14 mouse cellular contexts compared by ENCODE assay signal in genomic region chr13:116941280-116942015, GRCm38 (mm10).
DNase-seq lines count a peak whose midpoint lies in the region; ATAC-seq and TF ChIP-seq lines count a peak whose summit lies in the region.
"Had no signal": no experiment of that assay in that cellular context is flagged by ENCODE, and none has a peak within 500 bp of the region (broad histone marks: within the 10 kb centered on the region; RNA-seq: fewer than 3 reads in every experiment).

No protein-coding gene starts in this region.

- no peak overlapping the region for H3K9ac ChIP-seq in forebrain, embryonic 11.5 days (ENCODE audit: low read length)
- no peak overlapping the region for H3K9ac ChIP-seq in forebrain, postnatal 0 days
- no peak overlapping the region for H3K9ac ChIP-seq in midbrain, embryonic 12.5 days (replicated peaks)
- no peak overlapping the region for H3K9ac ChIP-seq in midbrain, postnatal 0 days (replicated peaks; ENCODE audit: low read length, poor library complexity, severe bottlenecking)
- no peak overlapping the region for H3K9ac ChIP-seq in hindbrain, embryonic 16.5 days (ENCODE audit: low read depth, low read length)
- no peak overlapping the region for H3K9ac ChIP-seq in stomach, postnatal 0 days (ENCODE audit: low read length)
- H3K9ac ChIP-seq: heart, embryonic 15.5 days had no signal

- ATAC-seq in forebrain, embryonic 11.5 days (replicated peaks; ENCODE audit: low FRiP score), result peak; percentile 50; the same call in 1 of the 2 replicates
- no peak for ATAC-seq in forebrain, postnatal 0 days
- peak; percentile 76; the same call in 1 of the 2 replicates for ATAC-seq in midbrain, embryonic 12.5 days (ENCODE audit: low FRiP score, low read depth)
- no peak for ATAC-seq in midbrain, postnatal 0 days (ENCODE audit: low FRiP score)
- ATAC-seq in hindbrain, embryonic 16.5 days, result peak; percentile 10; the same call in 1 of the 2 replicates
- no peak for ATAC-seq in stomach, postnatal 0 days (ENCODE audit: low FRiP score, low TSS enrichment)
- ATAC-seq: intestine, postnatal 0 days; lung, postnatal 0 days had no signal

- no peak for TF ChIP-seq EP300 in stomach, postnatal 0 days (optimal IDR thresholded peaks at IDR 0.05)

- 71% methylated on average over 13 of the region's 13 CpGs for WGBS in forebrain, embryonic 11.5 days
- WGBS in forebrain, postnatal 0 days, result 58% methylated on average over 13 of the region's 13 CpGs
- WGBS in midbrain, embryonic 12.5 days, result 70% methylated on average over 13 of the region's 13 CpGs
- 55% methylated on average over 13 of the region's 13 CpGs for WGBS in midbrain, postnatal 0 days
- 60% methylated on average over 13 of the region's 13 CpGs for WGBS in hindbrain, embryonic 16.5 days
- 49% methylated on average over 13 of the region's 13 CpGs for WGBS in stomach, postnatal 0 days

- no peak for TF ChIP-seq CTCF in forebrain, postnatal 0 days (IDR thresholded peaks at IDR 0.05; ENCODE audit: low read depth)
- no peak for TF ChIP-seq CTCF in midbrain, postnatal 0 days (IDR thresholded peaks at IDR 0.05)
- TF ChIP-seq CTCF in stomach, postnatal 0 days (IDR thresholded peaks at IDR 0.05; ENCODE audit: low read depth), result no peak

- H3K4me1 ChIP-seq in forebrain, embryonic 11.5 days (replicated peaks; ENCODE audit: control insufficient read depth, insufficient read depth, low read length), result peaks cover 2% of the 10 kb centered on the region; the same call in 1 of the 2 replicates
- H3K4me1 ChIP-seq in forebrain, postnatal 0 days (ENCODE audit: insufficient read depth), result no peaks in the 10 kb centered on the region
- H3K4me1 ChIP-seq in midbrain, embryonic 12.5 days, result peaks cover 11% of the 10 kb centered on the region
- H3K4me1 ChIP-seq in midbrain, postnatal 0 days (ENCODE audit: insufficient read depth, low read length), result no peaks in the 10 kb centered on the region
- no peaks in the 10 kb centered on the region; the same call in 1 of the 2 replicates for H3K4me1 ChIP-seq in hindbrain, embryonic 16.5 days (ENCODE audit: control insufficient read depth, insufficient read depth, low read depth, low read length)
- H3K4me1 ChIP-seq in stomach, postnatal 0 days (replicated peaks; ENCODE audit: control insufficient read depth, insufficient read depth), result no peaks in the 10 kb centered on the region

- H3K27me3 ChIP-seq in forebrain, embryonic 11.5 days (ENCODE audit: control insufficient read depth, insufficient read depth, low read length), result no peaks in the 10 kb centered on the region
- no peaks in the 10 kb centered on the region for H3K27me3 ChIP-seq in forebrain, postnatal 0 days (ENCODE audit: insufficient read depth, low read length)
- H3K27me3 ChIP-seq in midbrain, embryonic 12.5 days, result no peaks in the 10 kb centered on the region
- H3K27me3 ChIP-seq in midbrain, postnatal 0 days (ENCODE audit: insufficient read depth, low read length), result no peaks in the 10 kb centered on the region
- H3K27me3 ChIP-seq in hindbrain, embryonic 16.5 days (replicated peaks; ENCODE audit: control insufficient read depth, insufficient read depth, low read length), result no peaks in the 10 kb centered on the region
- H3K27me3 ChIP-seq in stomach, postnatal 0 days (ENCODE audit: control insufficient read depth, insufficient read depth, low read length), result no peaks in the 10 kb centered on the region
- H3K27me3 ChIP-seq: heart, embryonic 15.5 days had no signal

- no peaks in the 10 kb centered on the region for H3K36me3 ChIP-seq in forebrain, embryonic 11.5 days (ENCODE audit: control insufficient read depth, insufficient read depth, low read length)
- H3K36me3 ChIP-seq in forebrain, postnatal 0 days (ENCODE audit: insufficient read depth), result no peaks in the 10 kb centered on the region
- H3K36me3 ChIP-seq in midbrain, embryonic 12.5 days, result no peaks in the 10 kb centered on the region
- H3K36me3 ChIP-seq in midbrain, postnatal 0 days (ENCODE audit: insufficient read depth, low read length), result no peaks in the 10 kb centered on the region
- no peaks in the 10 kb centered on the region for H3K36me3 ChIP-seq in hindbrain, embryonic 16.5 days (ENCODE audit: control insufficient read depth, insufficient read depth, low read length)
- no peaks in the 10 kb centered on the region for H3K36me3 ChIP-seq in stomach, postnatal 0 days (ENCODE audit: control insufficient read depth, insufficient read depth, low read length)
- H3K36me3 ChIP-seq: heart, embryonic 15.5 days had no signal

- H3K9me3 ChIP-seq in forebrain, embryonic 11.5 days (ENCODE audit: control insufficient read depth, low read length), result no peaks in the 10 kb centered on the region
- H3K9me3 ChIP-seq in forebrain, postnatal 0 days (ENCODE audit: low read length), result no peaks in the 10 kb centered on the region
- no peaks in the 10 kb centered on the region for H3K9me3 ChIP-seq in midbrain, embryonic 12.5 days
- H3K9me3 ChIP-seq in midbrain, postnatal 0 days (ENCODE audit: low read length), result no peaks in the 10 kb centered on the region
- no peaks in the 10 kb centered on the region for H3K9me3 ChIP-seq in hindbrain, embryonic 16.5 days (ENCODE audit: control insufficient read depth, low read length)
- no peaks in the 10 kb centered on the region for H3K9me3 ChIP-seq in stomach, postnatal 0 days (ENCODE audit: control insufficient read depth, low read length)
- H3K9me3 ChIP-seq: heart, embryonic 15.5 days had no signal

- no peak overlapping the region for H3K4me3 ChIP-seq in forebrain, embryonic 11.5 days (ENCODE audit: low read depth, low read length)
- H3K4me3 ChIP-seq in forebrain, postnatal 0 days (ENCODE audit: low read depth, low read length), result no peak overlapping the region
- H3K4me3 ChIP-seq in midbrain, embryonic 12.5 days, result no peak overlapping the region
- no peak overlapping the region for H3K4me3 ChIP-seq in midbrain, postnatal 0 days (ENCODE audit: low read depth, low read length)
- H3K4me3 ChIP-seq in hindbrain, embryonic 16.5 days (ENCODE audit: low read length), result no peak overlapping the region
- H3K4me3 ChIP-seq in stomach, postnatal 0 days (ENCODE audit: low read depth, low read length), result no peak overlapping the region
- H3K4me3 ChIP-seq: heart, embryonic 15.5 days had no signal

- no peak for DNase-seq in forebrain, embryonic 11.5 days (ENCODE audit: low spot score)
- no peak for DNase-seq in forebrain, postnatal 0 days
- no peak for DNase-seq in midbrain, postnatal 0 days (ENCODE audit: low spot score)
- DNase-seq in cerebellum, postnatal 10 days, result no peak
- DNase-seq in stomach, postnatal 0 days (ENCODE audit: low spot score), result no peak
- no peak for DNase-seq in heart, adult 9 months (ENCODE audit: low spot score in 2 of 2)
- DNase-seq: cerebellum, postnatal 36 days; gastrocnemius, postnatal 10 days; layer of hippocampus, postnatal 36 days had no signal

- H3K4me2 ChIP-seq in forebrain, embryonic 11.5 days (ENCODE audit: low read depth, low read length, severe bottlenecking), result no peak overlapping the region
- H3K4me2 ChIP-seq in forebrain, postnatal 0 days (ENCODE audit: low read depth), result no peak overlapping the region
- H3K4me2 ChIP-seq in midbrain, embryonic 12.5 days (replicated peaks), result no peak overlapping the region
- no peak overlapping the region for H3K4me2 ChIP-seq in midbrain, postnatal 0 days (ENCODE audit: low read depth, low read length, poor library complexity, severe bottlenecking)
- no peak overlapping the region for H3K4me2 ChIP-seq in hindbrain, embryonic 16.5 days (ENCODE audit: low read length)
- H3K4me2 ChIP-seq in stomach, postnatal 0 days (replicated peaks; ENCODE audit: low read depth), result no peak overlapping the region
- H3K4me2 ChIP-seq: heart, embryonic 15.5 days had no signal

- no peak overlapping the region for H3K27ac ChIP-seq in forebrain, embryonic 11.5 days (ENCODE audit: low read depth, low read length)
- no peak overlapping the region for H3K27ac ChIP-seq in forebrain, postnatal 0 days (ENCODE audit: low read depth, low read length)
- no peak overlapping the region for H3K27ac ChIP-seq in midbrain, embryonic 12.5 days (replicated peaks)
- H3K27ac ChIP-seq in midbrain, postnatal 0 days (ENCODE audit: low read depth, low read length), result no peak overlapping the region
- H3K27ac ChIP-seq in hindbrain, embryonic 16.5 days (ENCODE audit: low read depth, low read length), result no peak overlapping the region
- no peak overlapping the region for H3K27ac ChIP-seq in stomach, postnatal 0 days (replicated peaks)
- H3K27ac ChIP-seq: heart, embryonic 15.5 days had no signal

Comparison
In these comparisons a context has a peak if more than half of its experiments do, and no peak if none do; other contexts are left out.
1. ATAC-seq: peak in forebrain, embryonic 11.5 days (single experiment), midbrain, embryonic 12.5 days (single experiment) and hindbrain, embryonic 16.5 days (single experiment); none in forebrain, postnatal 0 days (single experiment), midbrain, postnatal 0 days (single experiment) and stomach, postnatal 0 days (single experiment).